Mouse (Mus musculus) neural tube, embryonic 15.5 days (tissue): ENCODE measurements around the gene Pcgf2. TPM values are rescaled to one million over a fixed set of nuclear protein-coding genes. Genes with fewer than 3 reads are reported as not detected.
"Not testable (repeated sequence)": the region's sequence is repeated elsewhere in the genome, so short reads cannot be mapped to it uniquely, and the experiment has no call there.

Source experiments
- ATAC-seq: fragments of 200-750 bp; cut with Nextera tagmentation; 2 replicates; pipeline ENCODE4 v1.8.0; 2017; ENCODE audit warnings: mild to moderate bottlenecking, moderate TSS enrichment, moderate library complexity; ENCODE audit not compliant: low FRiP score
- H3K27ac ChIP-seq: fragments of 300-500 bp; sonication (generic); replicated peaks from 2 replicates; pipeline ENCODE4 v1.5.1; 2015; ENCODE audit warnings: mild to moderate bottlenecking, inconsistent platforms
- H3K27me3 ChIP-seq: fragments of 300-500 bp; sonication (generic); replicated peaks from 2 replicates; pipeline ENCODE4 v1.6.1; 2015; ENCODE audit warnings: inconsistent platforms
- H3K36me3 ChIP-seq: fragments of 300-500 bp; sonication (generic); 2 replicates; pipeline ENCODE4 v1.6.1; 2015; ENCODE audit warnings: inconsistent platforms
- H3K4me1 ChIP-seq: fragments of 300-500 bp; sonication (generic); 2 replicates; pipeline ENCODE4 v1.6.1; 2015; ENCODE audit warnings: inconsistent platforms
- H3K4me2 ChIP-seq: fragments of 300-500 bp; sonication (generic); 2 replicates; pipeline ENCODE4 v1.6.1; 2015; ENCODE audit warnings: inconsistent platforms, mild to moderate bottlenecking, moderate library complexity
- H3K4me3 ChIP-seq: fragments of 300-500 bp; sonication (generic); replicated peaks from 2 replicates; pipeline ENCODE4 v1.5.1; 2015; ENCODE audit warnings: mild to moderate bottlenecking, inconsistent platforms
- H3K9ac ChIP-seq: fragments of 300-500 bp; sonication (generic); replicated peaks from 2 replicates; pipeline ENCODE4 v1.6.1; 2015; ENCODE audit warnings: mild to moderate bottlenecking, inconsistent platforms
- H3K9me3 ChIP-seq: fragments of 300-500 bp; sonication (generic); replicated peaks from 2 replicates; pipeline ENCODE4 v1.6.1; 2016; ENCODE audit warnings: inconsistent platforms
- WGBS: fragments of 180-500 bp; shearing (Covaris S2); methylation state at CpG from one replicate; pipeline ENCODE4 v1.1.7; 2015; ENCODE audit warnings: mixed read lengths; 5-methylcytosine and 5-hydroxymethylcytosine counted together
- polyA plus RNA-seq: library from polyadenylated mRNA; unstranded; fragments of >200 nt; fragmentation: Nextera tagmentation; extraction: Ambion mirVana; gene quantifications from 2 replicates; pipeline ENCODE4 v1.2.1, GENCODE M21; 2015

Gene Pcgf2
- polyA plus RNA-seq, 1 experiment from 2014 or later, result 17.7 TPM

DNA sequence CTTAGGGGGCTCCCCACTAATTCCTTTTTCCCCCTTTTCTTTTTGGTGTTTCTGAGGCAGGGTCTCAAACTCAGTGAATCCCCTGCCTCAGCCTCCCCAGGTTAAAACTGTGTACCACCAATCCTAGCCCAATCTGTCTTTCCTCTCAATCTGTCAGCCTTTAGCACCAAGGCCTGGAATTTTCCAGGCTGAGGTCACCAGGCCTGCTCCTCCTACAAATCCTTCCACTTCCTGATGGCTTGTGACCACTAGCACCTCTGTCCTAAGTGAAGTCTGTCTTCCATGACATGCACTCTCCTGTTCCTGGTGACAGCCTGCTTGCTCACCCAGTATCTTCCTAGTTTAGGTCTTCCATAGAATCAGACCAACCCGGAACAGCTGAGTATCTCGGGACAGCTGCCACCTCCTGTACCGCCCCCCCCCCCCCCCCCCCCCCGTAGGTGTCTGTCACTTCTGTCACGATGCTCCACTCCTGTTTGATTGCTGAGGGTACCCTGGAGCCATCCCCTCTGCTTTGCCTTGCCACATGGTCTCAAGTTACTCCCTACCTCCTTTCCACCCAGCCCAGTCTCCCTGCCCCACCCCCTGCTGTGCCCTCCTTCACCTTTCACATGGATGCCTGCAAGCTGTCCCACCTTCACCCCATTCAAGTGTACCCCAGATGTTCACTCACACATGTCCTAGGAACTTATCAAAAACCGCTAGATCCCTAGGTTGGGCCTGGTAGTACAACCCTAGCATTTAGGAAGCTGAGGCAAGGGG lies 42.9 kb downstream of the Pcgf2 start:
- no peaks in the 10 kb centered on the region for H3K36me3 ChIP-seq
- WGBS, result 45% methylated on average over 5 of the region's 6 CpGs
- H3K27ac ChIP-seq, result no peak overlapping the region
- H3K9me3 ChIP-seq, result no peaks in the 10 kb centered on the region
- H3K4me3 ChIP-seq, result no peak overlapping the region
- ATAC-seq, result no peak
- H3K4me1 ChIP-seq, result peaks cover 29% of the 10 kb centered on the region
- peaks cover 17% of the 10 kb centered on the region for H3K27me3 ChIP-seq
- no peak overlapping the region for H3K4me2 ChIP-seq
- no peak overlapping the region for H3K9ac ChIP-seq

DNA sequence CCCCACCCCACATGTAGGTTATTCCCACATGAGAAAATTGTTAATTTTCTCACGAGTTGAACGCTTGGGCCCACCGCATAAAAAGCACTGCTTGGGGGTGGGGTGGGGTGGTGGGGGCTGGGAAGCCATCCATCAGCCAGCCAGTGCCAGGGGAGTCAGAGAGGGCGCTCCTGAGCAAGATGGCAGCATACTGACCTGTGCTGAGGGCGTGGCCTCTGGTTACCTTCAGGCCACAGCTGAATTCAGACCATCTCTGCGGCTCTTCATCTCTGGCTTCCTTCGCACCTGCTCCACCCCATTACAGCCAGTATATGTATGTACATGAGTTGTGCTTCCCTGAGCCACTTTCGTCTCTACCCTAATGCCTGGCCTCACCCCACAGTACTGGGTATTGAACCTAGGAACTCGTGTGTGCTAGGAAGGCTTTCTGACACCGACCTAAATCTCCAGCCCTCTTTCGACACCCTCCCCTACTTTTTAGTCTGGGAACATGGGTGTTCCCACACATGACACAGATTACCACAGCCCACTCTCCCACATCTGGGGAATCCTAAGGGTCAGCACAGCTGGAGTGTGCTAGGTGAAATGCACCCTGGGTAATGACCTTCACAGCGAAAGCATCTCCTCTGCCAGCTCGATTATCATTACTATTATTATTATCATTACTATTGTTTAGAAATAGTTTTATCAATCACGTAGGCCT lies 43.9 kb downstream of the Pcgf2 start:
- 72% methylated on average over 14 of the region's 14 CpGs for WGBS
- Histone ChIP-seq H3K9ac (no peak overlapping the region), H3K9me3 (no peaks in the 10 kb centered on the region), H3K27ac (no peak overlapping the region), H3K4me3 (no peak overlapping the region), H3K27me3 (peaks cover 8% of the 10 kb centered on the region; the same call in 1 of the 2 replicates), H3K36me3 (no peaks in the 10 kb centered on the region), H3K4me1 (peaks cover 19% of the 10 kb centered on the region), H3K4me2 (no peak overlapping the region)
- ATAC-seq, result no peak

DNA sequence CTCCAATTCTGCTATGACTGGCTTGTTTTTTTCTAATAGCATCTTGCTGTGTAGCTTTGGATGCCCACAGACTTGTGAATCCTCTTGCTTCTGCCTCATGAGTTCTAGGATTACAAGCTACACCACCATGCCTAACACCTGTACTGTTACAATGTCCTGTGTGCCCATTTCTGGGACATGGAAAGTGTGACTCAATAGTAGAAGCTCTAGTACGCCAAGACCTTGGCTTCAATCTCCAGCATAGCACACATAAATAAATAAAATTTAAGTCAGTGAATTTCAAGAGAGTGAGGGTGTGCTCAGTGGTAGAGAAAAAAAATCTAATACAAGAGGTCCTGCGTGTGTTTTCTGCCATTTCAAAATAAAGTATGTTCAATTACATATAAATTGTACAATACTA lies 46.1 kb downstream of the Pcgf2 start:
- ATAC-seq, result no peak
- H3K27me3 ChIP-seq, result no peaks in the 10 kb centered on the region
- H3K4me2 ChIP-seq, result no peak overlapping the region
- peaks cover 10% of the 10 kb centered on the region for H3K4me1 ChIP-seq
- no peak overlapping the region for H3K27ac ChIP-seq
- 93% methylated on average over 2 of the region's 2 CpGs for WGBS
- no peaks in the 10 kb centered on the region for H3K9me3 ChIP-seq
- H3K36me3 ChIP-seq, result no peaks in the 10 kb centered on the region
- no peak overlapping the region for H3K9ac ChIP-seq
- no peak overlapping the region for H3K4me3 ChIP-seq

DNA sequence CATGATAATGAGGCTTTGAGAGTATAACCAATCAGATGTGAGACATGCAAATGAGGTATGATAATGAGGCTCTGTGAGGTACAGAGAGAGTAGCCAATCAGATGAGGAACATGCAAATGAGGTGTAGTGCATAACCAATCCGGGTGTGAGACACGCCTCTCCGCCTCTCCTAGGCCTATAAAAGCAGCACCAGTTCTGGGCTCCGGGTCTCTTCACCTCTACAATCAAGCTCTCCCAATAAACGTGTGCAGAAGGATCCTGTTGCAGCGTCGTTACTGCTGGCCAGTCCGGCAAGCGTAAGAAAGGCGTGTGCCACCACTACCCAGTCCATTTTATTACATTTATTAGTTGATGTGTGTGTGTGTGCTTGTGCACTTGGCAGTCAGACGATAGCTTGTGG lies 46.9 kb downstream of the Pcgf2 start:
- H3K9ac ChIP-seq, ATAC-seq, H3K4me2 ChIP-seq, H3K36me3 ChIP-seq, H3K4me3 ChIP-seq, H3K27ac ChIP-seq, H3K4me1 ChIP-seq, H3K27me3 ChIP-seq, H3K9me3 ChIP-seq: not testable (repeated sequence)
- 93% methylated on average over 11 of the region's 11 CpGs for WGBS

DNA sequence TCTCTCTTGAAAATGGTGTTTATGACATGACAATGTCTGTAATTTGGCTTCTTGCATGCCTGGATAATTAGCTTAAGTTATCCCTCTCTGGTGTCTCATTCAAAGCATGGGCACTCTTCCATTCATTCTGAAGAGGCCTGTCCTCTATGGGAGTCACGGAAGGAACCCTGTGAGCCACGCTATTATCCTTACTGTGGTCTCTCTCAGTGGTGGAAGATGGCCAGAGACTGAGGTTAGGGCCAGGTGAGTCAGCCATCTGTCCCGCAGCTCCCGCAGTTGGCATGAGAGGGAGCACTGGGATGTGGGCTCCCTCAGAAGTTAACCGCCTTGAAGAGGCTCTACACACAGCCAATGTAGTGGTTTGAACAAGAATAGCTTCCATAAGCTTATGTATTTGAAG lies 50.0 kb downstream of the Pcgf2 start:
- 41% methylated on average over 5 of the region's 5 CpGs for WGBS
- Histone ChIP-seq H3K9me3 (no peaks in the 10 kb centered on the region), H3K27ac (no peak overlapping the region), H3K9ac (no peak overlapping the region), H3K4me3 (no peak overlapping the region), H3K36me3 (no peaks in the 10 kb centered on the region), H3K27me3 (no peaks in the 10 kb centered on the region), H3K4me2 (no peak overlapping the region), H3K4me1 (peaks cover 9% of the 10 kb centered on the region)
- ATAC-seq, result no peak

DNA sequence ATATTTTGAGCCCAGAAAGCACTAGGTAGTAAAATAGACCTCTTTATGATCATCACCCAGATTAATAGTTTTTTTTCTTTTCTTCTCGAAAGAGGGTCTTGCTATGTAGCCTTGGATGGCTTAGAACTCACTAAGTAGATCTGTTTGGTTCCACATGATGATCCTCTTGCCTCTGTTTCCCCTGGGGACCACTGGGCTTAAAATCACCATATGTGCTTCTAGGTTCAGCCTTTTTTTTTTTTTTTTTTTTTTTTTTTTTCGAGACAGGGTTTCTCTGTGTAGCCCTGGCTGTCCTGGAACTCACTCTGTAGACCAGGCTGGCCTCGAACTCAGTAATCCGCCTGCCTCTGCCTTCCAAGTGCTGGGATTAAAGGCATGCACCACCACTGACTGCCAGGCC lies 51.8 kb downstream of the Pcgf2 start:
- H3K4me1 ChIP-seq, H3K4me3 ChIP-seq, ATAC-seq, H3K27ac ChIP-seq, H3K27me3 ChIP-seq, H3K9me3 ChIP-seq, H3K9ac ChIP-seq, H3K4me2 ChIP-seq, H3K36me3 ChIP-seq: not testable (repeated sequence)
- WGBS, result 97% methylated on average over 3 of the region's 4 CpGs

DNA sequence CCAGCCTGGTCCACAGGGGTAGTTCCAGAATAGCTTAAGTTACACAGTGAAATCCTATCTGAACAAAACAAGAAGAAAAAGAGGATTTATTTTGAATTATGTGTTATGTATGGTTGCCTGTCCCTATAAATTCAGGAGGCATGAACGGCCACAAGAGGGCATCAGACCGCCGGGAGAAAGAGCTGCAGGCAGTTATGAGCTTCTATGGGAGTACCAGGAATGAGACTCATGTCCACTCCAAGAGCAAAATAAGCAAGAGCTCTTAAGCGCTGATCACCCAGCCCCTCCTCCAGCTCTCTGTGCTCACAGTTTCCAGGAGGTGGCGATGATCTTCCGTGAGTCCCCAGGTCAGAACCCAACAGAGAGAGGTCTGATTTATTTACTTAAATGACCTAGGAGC lies 55.5 kb downstream of the Pcgf2 start:
- H3K36me3 ChIP-seq, result no peaks in the 10 kb centered on the region
- H3K4me2 ChIP-seq, result no peak overlapping the region
- H3K9ac ChIP-seq, result no peak overlapping the region
- no peaks in the 10 kb centered on the region for H3K27me3 ChIP-seq
- H3K4me3 ChIP-seq, result no peak overlapping the region
- peaks cover under 1% of the 10 kb centered on the region; the same call in 1 of the 2 replicates for H3K4me1 ChIP-seq
- no peaks in the 10 kb centered on the region for H3K9me3 ChIP-seq
- under 1% methylated on average over 6 of the region's 6 CpGs for WGBS
- no peak for ATAC-seq
- no peak overlapping the region for H3K27ac ChIP-seq

DNA sequence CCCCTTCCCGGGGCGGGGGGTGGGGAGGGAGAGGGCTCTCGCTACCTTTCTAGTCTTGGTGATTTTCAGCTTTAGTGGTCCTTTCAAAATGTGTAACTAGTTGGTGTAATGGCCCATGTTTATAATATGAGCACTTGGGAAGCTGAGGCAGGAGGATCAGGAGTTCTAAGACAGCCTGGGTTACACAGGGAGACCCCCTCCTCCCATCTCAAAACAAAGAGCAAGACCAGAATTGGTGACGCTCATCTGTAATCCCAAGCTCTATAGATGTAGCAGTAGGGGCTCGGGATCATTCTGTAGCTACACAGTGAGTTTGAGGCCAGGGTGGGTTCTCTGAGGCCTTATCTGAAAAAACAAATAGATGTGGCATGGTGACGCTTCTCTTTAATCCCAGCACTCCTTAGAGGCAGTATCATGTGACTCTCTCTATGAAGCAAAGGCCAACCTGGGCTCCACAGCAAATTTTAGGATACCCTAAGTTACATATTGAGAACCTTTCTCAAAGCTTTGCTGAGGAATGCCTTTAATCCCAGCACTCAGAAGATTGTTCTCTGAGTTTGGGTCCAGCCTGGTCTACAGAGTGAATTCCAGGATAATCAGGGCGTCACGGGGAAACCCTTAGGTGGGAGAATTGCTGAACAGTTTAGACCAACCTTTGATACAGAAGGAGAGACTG lies 56.8 kb downstream of the Pcgf2 start:
- no peak overlapping the region for H3K4me2 ChIP-seq
- H3K9ac ChIP-seq, result no peak overlapping the region
- no peaks in the 10 kb centered on the region for H3K36me3 ChIP-seq
- no peaks in the 10 kb centered on the region for H3K9me3 ChIP-seq
- no peak overlapping the region for H3K4me3 ChIP-seq
- no peaks in the 10 kb centered on the region for H3K27me3 ChIP-seq
- WGBS, result 90% methylated on average over 8 of the region's 8 CpGs
- no peak overlapping the region for H3K27ac ChIP-seq
- no peak for ATAC-seq
- no peaks in the 10 kb centered on the region for H3K4me1 ChIP-seq

DNA sequence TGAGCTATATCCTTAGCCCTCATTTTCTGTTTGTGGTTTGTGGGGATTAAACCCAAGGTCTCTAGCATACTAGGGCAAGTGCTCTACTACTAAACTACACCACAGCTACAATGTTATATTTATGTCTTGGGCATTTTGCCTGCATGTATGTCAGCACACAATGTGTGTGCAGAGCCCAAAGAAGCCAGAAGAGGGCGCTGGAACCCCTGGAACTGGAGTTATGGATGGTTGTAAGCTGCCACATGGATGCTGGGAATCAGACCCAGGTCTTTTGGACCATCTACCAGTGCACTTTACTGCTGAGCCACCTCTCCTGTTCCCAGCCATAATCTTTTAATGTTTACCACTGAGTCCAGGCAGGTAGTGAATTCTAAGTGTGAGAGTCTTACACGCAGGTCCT lies 57.6 kb downstream of the Pcgf2 start:
- Histone ChIP-seq H3K36me3 (no peaks in the 10 kb centered on the region), H3K4me2 (no peak overlapping the region), H3K9ac (no peak overlapping the region), H3K27me3 (no peaks in the 10 kb centered on the region), H3K27ac (no peak overlapping the region), H3K9me3 (no peaks in the 10 kb centered on the region), H3K4me3 (no peak overlapping the region), H3K4me1 (no peaks in the 10 kb centered on the region)
- 53% methylated on average over 2 of the region's 2 CpGs for WGBS
- no peak for ATAC-seq

DNA sequence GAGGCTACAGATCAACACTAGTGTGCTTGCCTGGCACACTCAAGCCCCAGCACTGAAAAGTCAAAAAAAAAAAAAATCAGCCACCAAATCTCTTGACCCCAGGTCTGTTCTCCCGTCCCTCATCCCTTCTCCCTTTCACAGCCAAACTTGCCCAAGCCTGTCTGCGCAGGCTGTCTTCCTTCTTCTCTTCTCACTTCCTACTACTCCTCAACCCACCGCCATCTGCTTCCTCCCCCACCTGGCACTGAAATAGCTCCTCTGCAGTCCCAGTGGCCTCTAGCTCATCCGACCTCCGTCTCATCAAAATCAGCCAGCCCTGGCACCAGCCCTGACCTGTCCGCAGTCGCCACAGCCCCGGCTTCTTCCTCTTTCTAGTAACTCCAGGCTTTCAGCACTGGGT lies 58.6 kb downstream of the Pcgf2 start:
- no peaks in the 10 kb centered on the region for H3K36me3 ChIP-seq
- H3K4me3 ChIP-seq, result no peak overlapping the region
- no peak overlapping the region for H3K27ac ChIP-seq
- no peak overlapping the region for H3K4me2 ChIP-seq
- H3K9ac ChIP-seq, result no peak overlapping the region
- ATAC-seq, result no peak
- 69% methylated on average over 8 of the region's 8 CpGs for WGBS
- H3K9me3 ChIP-seq, result no peaks in the 10 kb centered on the region
- no peaks in the 10 kb centered on the region for H3K4me1 ChIP-seq
- no peaks in the 10 kb centered on the region for H3K27me3 ChIP-seq
